Mouse (Mus musculus) gastrocnemius, postnatal 25 days (tissue): ENCODE data around the gene Aurkb. TPM values are rescaled to one million over a fixed set of nuclear protein-coding genes. Genes with fewer than 3 reads are reported as not detected.
"Not testable (repeated sequence)": the region's sequence is repeated elsewhere in the genome, so short reads cannot be mapped to it uniquely, and the experiment has no call there.

Experiments
- DNase-seq: peaks from one replicate; pipeline ENCODE4 v3.0.0; 2022
- long read RNA-seq, 2 experiments: library from polyadenylated mRNA; stranded (forward); transcript quantifications; one replicate each; pipeline ENCODE4 v2.0.0; 2021
- total RNA-seq, 2 experiments: library from RNA; stranded (reverse); gene quantifications; 1 replicate in 1 of 2; 2 replicates in 1 of 2; pipeline ENCODE4 v1.2.3; 2021

Gene Aurkb
- total RNA-seq, result under 1 TPM; 0.54 to 0.88 TPM
- long read RNA-seq, experiment 1, result 0 reads
- long read RNA-seq, experiment 2, result 0 reads

- DNase-seq, result peak; percentile 75
These were observed at the start of gene Aurkb for GRCm38 (mm10) chr11:69045531-69046394. Gene Aurkb (plus strand): TSS chr11:69045647.

DNA sequence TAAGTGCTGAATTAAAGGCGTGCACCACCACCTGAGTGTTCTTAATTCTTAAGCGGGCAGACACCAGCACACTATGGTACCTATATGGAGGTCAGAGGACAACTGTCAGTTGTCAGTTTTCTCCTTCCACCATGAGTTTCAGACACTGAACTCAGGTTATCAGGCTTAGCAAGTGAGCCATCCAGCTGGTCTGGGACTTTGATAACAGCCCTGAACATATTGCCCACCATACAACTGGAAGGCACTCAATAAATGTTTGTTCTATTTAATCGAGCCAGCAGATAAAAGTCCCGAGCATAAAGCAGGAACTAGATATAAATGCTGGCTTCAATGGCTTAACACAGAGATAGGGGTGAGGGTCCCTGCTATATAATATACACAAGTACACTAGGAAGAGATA, 48.4 kb upstream of the Aurkb start:
- DNase-seq, result no peak

GRCm38 (mm10) chr11:69002782-69003181, 42.7 kb upstream of the Aurkb start:
- not testable (repeated sequence) for DNase-seq

DNA sequence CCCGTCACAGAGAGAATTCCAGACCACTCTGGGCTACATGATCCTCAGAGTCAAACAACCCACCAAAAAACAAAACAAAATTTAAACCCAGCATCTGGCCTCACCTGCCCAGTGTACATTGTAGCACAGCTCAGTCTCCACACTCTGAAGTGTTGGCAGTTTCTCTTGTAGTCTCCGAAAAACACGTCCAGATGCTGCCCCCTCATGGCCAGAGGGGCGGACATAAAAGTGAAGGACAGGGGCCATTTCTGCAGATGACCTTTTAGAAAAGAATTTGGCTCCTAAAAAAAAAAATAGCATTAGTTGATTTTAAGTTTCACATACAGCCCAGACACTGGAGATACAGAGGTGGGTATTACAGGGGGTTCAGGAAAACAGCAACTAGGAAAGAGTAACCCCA, 41.9 kb upstream of the Aurkb start:
- no peak for DNase-seq

DNA sequence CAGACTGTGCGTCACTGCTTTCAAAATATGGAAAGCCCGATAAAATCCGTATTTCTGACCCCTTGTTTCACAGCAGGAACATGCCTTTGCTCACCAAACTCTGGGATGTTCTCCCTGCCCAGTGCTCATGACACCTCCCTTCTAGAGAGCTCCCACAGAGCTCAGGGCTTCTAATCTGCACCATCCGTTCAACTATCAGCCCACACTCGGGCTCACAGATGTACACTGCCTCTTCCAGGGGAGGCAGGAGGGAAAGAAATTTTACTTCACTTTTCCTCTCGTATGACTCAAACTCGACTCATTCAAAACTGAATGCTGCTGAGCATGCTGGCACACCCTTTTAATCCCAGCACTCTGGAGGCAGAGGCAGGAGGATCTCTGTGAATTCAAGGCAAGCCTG, 40.3 kb upstream of the Aurkb start:
- no peak for DNase-seq

DNA sequence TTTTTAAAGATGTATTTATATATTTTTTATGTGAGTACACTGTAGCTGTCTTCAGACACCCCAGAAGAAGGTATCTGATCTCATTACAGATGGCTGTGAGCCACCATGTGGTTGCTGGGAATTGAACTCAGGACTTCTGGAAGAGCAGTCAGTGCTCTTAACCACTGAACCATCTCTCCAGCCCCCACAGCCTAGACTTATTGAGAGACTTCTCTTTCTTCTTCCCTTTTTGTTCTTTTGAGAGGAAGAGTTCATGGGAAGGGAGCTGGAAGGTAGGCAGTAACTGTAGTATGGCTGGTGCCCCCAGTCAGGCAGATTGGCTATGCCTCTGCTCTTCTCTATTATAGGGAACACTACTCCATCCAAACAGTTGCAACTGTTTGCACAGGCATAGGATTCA, 38.9 kb upstream of the Aurkb start:
- not testable (repeated sequence) for DNase-seq

DNA sequence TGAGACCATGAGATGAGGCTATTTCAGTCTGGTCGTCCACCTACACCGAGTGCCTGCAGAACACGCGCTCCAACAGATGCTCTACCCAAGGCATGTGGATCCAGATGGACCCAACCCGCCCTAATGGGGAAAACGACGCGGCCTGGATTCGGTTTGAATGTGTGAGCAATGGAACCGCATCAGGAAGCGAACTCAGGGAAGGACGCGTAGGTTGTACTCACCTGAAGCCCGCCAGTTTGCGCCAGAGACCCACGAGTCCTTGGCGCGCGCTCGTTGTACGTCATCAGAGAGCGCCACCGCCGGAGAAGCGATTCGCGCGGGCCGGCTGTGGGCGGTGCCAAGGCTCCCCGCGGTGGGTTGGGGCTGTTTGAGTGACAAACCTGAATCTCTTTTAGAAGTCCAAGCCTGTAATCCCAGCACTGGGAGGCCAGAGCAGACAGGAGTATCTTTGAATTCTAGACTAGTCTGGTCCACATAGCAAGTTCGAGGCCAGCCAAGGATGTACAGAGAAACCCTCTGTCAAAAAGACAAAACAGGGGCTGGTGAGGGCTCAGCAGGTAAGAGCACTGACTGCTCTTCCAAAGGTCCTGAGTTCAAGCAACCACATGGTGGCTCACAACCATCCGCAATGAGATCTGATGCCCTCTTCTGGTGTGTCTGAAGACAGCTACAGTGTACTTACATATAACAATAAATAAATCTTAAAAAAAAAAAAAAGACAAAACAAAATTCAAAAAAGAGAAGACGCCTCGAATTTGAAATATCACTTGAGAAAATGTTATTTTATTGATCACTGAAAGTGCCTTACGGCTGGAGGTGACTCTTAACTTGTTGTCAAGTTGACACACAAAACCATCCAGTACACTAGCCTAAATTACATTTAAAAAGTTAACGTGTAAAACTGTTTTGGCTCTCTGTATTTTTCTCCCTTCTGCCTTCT, 37.0 kb upstream of the Aurkb start, which contains the start of gene Pfas:
Gene Pfas (minus strand): TSS at position 279 of the 940 bp plus-strand sequence.
- peak; percentile 80 for DNase-seq

- no peak for DNase-seq
These were observed 35.9 kb upstream of the Aurkb start for GRCm38 (mm10) chr11:69009508-69009907.

DNA sequence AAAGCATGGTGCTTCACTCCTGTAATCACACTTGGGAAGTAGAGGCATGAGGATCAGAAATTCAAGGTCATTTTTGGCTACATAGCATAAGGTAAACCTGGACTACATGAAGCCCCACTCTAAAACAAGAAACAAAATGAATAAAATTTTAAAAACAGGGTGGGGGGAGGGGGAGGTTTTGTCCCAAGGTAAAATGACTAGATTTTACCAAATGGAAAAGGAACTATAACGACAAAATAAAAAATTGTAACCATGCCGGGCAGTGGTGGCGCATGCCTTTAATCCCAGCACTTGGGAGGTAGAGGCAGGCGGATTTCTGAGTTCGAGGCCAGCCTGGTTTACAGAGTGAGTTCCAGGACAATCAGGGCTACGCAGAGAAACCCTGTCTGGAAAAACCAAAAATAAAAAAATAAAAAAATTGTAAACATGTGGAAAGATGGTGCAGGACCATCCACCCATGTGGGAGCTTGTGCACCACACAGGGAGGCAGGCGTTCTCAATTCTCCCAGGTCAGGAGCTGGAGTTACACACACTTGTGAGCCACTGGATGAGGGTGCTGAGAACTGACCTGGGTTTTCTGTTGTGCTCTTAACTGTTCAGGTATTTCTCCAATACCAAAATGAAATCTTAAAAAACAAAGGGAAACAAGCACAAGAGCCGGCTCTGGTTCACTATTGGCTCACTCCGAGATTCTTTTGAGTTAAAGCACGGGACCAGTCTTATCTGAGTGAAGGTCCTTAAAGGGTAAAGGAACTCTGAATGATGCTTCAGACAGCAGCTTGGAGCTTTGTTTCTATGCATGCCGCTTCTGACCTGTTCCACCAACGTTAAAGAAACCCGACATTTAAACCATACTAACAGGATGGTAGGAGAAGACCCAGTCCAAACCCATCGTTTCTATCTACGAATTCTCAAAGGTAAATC, 34.8 kb upstream of the Aurkb start:
- no peak for DNase-seq

GRCm38 (mm10) chr11:69011445-69011844, 34.0 kb upstream of the Aurkb start:
- DNase-seq, result not testable (repeated sequence)

DNA sequence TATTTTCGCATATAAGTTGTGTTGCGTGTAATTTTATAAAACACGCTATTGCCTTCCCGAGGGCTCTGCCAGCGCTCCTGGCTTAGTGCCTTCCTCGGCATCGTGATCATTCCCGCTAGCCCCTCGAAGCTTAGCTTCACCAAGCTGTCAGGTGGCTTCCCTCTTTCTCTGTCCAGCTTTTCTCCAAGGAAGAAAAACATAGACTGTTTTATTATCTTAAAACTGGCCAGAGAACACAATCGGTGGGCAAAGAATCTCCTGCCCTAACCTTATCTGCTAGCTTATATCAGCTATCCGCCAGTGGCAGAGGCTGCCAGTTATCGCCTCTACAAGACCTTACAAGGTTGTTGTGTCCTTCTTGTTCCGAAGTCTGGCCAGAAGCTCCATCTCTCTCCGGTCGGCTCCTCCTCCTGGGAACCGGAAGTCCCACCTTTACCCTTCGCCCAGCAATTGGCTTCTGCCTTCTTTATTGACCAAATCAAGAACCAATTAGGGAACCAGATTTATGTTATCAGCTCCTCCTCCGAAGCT, 33.3 kb upstream of the Aurkb start:
- DNase-seq, result peak; percentile 88

DNA sequence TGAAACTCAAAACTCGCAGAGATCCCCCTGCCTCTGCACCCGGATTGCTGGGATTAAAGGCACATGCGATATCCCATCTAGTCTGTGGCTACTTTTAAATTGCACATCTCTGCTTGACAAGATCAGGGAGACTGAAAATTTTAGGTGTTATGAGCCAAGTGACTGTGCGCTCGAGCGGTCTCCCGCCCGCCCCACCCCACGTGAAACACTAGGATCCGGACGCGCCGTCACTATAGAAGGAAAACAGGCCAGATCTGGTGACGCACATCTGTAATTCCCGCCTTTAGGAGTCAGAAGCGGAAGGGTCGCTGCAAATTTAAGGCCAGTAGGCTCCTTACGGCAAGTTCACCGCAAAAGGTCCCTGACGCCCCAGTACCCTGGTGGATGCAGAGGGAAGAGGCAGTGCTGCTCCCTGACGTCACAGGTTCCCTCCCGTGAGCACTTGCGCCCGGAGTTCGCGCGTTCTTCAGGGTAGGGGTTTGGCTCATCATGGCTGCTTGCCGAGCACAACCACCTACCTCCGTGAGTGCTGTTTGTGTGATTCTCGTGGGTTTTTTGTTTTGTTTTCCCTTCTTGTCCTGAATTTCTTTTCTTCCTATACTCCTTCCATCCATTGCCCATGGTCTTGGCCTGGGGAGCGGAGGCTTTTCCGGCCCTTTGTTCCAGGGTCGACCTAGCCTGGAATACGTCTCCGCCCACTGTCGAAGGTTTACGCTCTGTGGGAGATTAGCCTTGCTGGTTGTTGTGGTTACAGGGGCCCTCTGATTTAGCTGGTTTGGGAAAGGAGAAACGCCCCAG, 29.6 kb upstream of the Aurkb start, which contains the start of gene Ctc1:
Gene Ctc1 (plus strand): TSS at position 268 of the 798 bp plus-strand sequence.
- DNase-seq, result peak; percentile 83

GRCm38 (mm10) chr11:69016755-69017154, 28.7 kb upstream of the Aurkb start:
- no peak for DNase-seq

DNA sequence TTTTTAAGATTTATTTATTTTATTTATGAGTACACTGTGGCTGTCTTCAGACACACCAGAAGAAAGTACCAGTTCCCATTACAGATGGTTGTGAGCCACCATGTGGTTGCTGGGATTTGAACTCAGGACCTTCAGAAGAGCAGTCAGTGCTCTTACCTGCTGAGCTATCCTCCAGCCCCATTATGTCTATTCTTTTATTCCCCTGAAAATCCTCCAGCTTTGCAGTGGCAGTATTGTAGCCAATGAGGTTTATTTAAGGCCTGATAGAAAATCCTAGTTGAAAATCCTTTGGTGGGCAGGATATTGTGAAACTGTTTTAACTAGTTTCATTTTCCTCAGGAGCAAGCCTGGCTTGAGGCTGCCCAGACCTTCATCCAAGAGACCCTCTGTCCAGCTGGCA, 24.8 kb upstream of the Aurkb start:
- DNase-seq, result no peak

DNA sequence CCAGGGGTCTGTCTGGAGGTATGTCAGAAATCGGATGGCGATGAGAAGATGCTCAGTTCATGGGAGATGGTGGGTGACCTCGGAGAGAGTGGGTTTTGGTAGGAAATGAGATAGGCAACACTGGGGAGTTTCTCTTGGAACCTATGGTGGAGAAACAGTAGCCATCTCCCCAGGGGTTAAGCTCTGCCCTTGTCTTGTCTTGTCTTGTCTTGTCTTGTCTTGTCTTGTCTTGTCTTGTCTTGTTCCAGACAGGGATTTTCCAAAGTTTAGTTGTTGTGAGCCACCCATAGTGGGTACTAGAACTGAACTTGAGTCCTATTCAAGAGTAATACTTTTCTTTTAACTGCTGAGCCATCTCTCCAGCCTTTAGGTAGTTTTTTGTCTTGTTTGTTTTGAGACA, 18.9 kb upstream of the Aurkb start:
- no peak for DNase-seq

DNA sequence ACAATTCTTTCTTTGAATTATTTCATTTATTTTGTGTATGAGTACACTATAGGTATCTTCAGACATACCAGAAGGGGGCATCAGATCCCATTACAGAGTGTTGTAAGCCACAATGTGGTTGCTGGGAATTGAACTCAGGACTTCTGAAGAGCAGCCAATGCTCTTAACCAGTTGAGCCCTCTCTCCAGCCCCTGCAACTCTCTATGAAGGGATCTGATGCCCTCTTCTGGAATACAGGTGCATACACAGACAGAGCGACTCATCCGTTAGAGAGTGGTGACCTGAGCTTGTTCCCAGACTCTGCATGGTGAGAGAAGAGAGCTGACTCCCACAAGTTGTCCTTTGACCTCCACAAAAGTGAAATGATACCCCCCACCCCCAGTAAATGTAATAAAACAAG, 16.6 kb upstream of the Aurkb start:
- no peak for DNase-seq

DNA sequence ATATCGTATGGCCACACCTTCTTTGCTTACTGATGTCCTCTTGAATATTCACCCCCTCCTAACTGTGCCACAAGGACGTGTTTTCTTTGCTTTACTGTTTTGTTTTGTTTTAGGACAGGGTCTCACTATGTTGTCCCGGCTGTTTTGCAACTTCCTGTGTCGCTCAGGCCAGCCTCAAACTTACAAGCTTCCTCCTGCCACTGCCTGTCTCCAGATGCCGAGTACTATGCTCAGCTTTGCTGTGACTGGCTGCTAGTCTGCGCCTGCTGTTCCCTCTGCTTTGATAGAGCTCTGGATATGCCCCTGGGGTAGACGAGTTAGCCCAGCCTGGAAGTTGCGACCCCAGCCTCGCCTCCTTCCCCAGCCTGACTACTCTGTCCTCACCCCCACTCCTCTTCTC, 11.9 kb upstream of the Aurkb start:
- DNase-seq, result no peak

GRCm38 (mm10) chr11:69034585-69034984, 10.9 kb upstream of the Aurkb start:
- no peak for DNase-seq

GRCm38 (mm10) chr11:69035411-69035810, 10.0 kb upstream of the Aurkb start:
- DNase-seq, result no peak

GRCm38 (mm10) chr11:69035849-69036248, 9.6 kb upstream of the Aurkb start:
- DNase-seq, result peak; percentile 84
